Mouse (Mus musculus) MEL (cell line): ENCODE measurements at regions not wholly inside any gene's neighbourhood (a gene's known extent, or its start where the extent isn't known, plus 50 kb on each side); places are given as distances from the start of the nearest gene placed in this dataset.

Experiments
- DNase-seq: peaks from one replicate; pipeline ENCODE4 v3.0.0; 2011; ENCODE audit warnings: low read depth, low spot score
- H3K27ac ChIP-seq: 2 replicates; pipeline ENCODE4 v1.5.1; 2012; ENCODE audit warnings: low read depth, mild to moderate bottlenecking, control low read depth, low read length, moderate library complexity; ENCODE audit not compliant: control insufficient read depth
- H3K27me3 ChIP-seq, 2 experiments: fragments of 150-350 bp in 1 of 2; sonication (generic) in 1 of 2; 2 replicates each; pipeline ENCODE4 v1.6.1; 2012; ENCODE audit warnings: low read length in 2 of 2, mild to moderate bottlenecking in 2 of 2, improper control_type of control experiment in 1 of 2, moderate library complexity in 1 of 2; ENCODE audit not compliant: insufficient read depth in 2 of 2, control insufficient read depth in 1 of 2
- H3K36me3 ChIP-seq, 2 experiments: 2 replicates each; pipeline ENCODE4 v1.6.1; 2012 to 2014; ENCODE audit warnings: low read length in 2 of 2, improper control_type of control experiment in 1 of 2, inconsistent platforms in 1 of 2, mild to moderate bottlenecking in 1 of 2; ENCODE audit not compliant: insufficient read depth in 2 of 2, control insufficient read depth in 1 of 2
- H3K4me1 ChIP-seq, 2 experiments: fragments of 150-350 bp in 1 of 2; sonication (generic) in 1 of 2; 2 replicates each; pipeline ENCODE4 v1.6.1; 2012; ENCODE audit warnings: low read length in 2 of 2, improper control_type of control experiment in 1 of 2, mild to moderate bottlenecking in 1 of 2; ENCODE audit not compliant: insufficient read depth in 2 of 2, control insufficient read depth in 1 of 2
- H3K4me3 ChIP-seq, 2 experiments: fragments of 150-350 bp in 1 of 2; sonication (generic) in 1 of 2; 2 replicates each; pipeline ENCODE4 v1.5.1; 2012; ENCODE audit warnings: low read depth in 2 of 2, low read length in 2 of 2, mild to moderate bottlenecking in 2 of 2, moderate library complexity in 2 of 2, control low read depth in 1 of 2, improper control_type of control experiment in 1 of 2; ENCODE audit not compliant: control insufficient read depth in 1 of 2, insufficient read depth in 1 of 2
- H3K79me2 ChIP-seq: 2 replicates; pipeline ENCODE4 v1.6.1; 2012; ENCODE audit warnings: mild to moderate bottlenecking, low read length, moderate library complexity; ENCODE audit not compliant: control insufficient read depth, poor library complexity, insufficient read depth
- H3K9ac ChIP-seq: 2 replicates; pipeline ENCODE4 v1.6.1; 2012; ENCODE audit warnings: low read depth, mild to moderate bottlenecking, control low read depth, low read length, moderate library complexity; ENCODE audit not compliant: control insufficient read depth, poor library complexity, severe bottlenecking
- H3K9me3 ChIP-seq: fragments of 150-350 bp; sonication (generic); replicated peaks from 2 replicates; pipeline ENCODE4 v1.6.1; 2012; ENCODE audit warnings: mild to moderate bottlenecking, low read length, improper control_type of control experiment, moderate library complexity; ENCODE audit not compliant: insufficient read depth
- BHLHE40 ChIP-seq: IDR thresholded peaks from 2 replicates; pipeline ENCODE4 v1.6.1; 2012; ENCODE audit warnings: low read depth, mild to moderate bottlenecking, inconsistent platforms, low read length, improper control_type of control experiment, borderline replicate concordance
- CHD1 ChIP-seq: IDR thresholded peaks from 2 replicates; pipeline ENCODE4 v1.6.1; 2012; ENCODE audit warnings: low read depth, mild to moderate bottlenecking, inconsistent platforms, low read length, improper control_type of control experiment
- E2F4 ChIP-seq: IDR thresholded peaks from 2 replicates; pipeline ENCODE4 v1.6.1; 2011; ENCODE audit warnings: low read depth, low read length, improper control_type of control experiment, borderline replicate concordance
- ETS1 ChIP-seq: IDR thresholded peaks from 2 replicates; pipeline ENCODE4 v1.6.1; 2012; ENCODE audit warnings: low read depth, mild to moderate bottlenecking, inconsistent platforms, low read length, improper control_type of control experiment, moderate library complexity
- HCFC1 ChIP-seq: IDR thresholded peaks from 2 replicates; pipeline ENCODE4 v1.6.1; 2012; ENCODE audit warnings: low read depth, mild to moderate bottlenecking, inconsistent platforms, low read length, improper control_type of control experiment, moderate library complexity
- JUND ChIP-seq: IDR thresholded peaks from 2 replicates; pipeline ENCODE4 v1.6.1; 2011; ENCODE audit warnings: low read depth, mild to moderate bottlenecking, improper control_type of control experiment, low read length
- KAT2A ChIP-seq: conservative IDR thresholded peaks from 2 replicates; pipeline ENCODE4 v1.6.1; 2012; ENCODE audit warnings: low read depth, low read length, improper control_type of control experiment, inconsistent platforms
- MXI1 ChIP-seq: IDR thresholded peaks from 2 replicates; pipeline ENCODE4 v1.6.1; 2011; ENCODE audit warnings: mild to moderate bottlenecking, low read depth, low read length, improper control_type of control experiment
- MYB ChIP-seq: IDR thresholded peaks from 2 replicates; pipeline ENCODE4 v1.6.1; 2011; ENCODE audit warnings: mild to moderate bottlenecking, low read depth, low read length, improper control_type of control experiment
- MYC ChIP-seq: IDR thresholded peaks from 2 replicates; pipeline ENCODE4 v1.6.1; 2011; ENCODE audit warnings: low read depth, mild to moderate bottlenecking, low read length, improper control_type of control experiment, moderate library complexity
- RAD21 ChIP-seq: IDR thresholded peaks from 2 replicates; pipeline ENCODE4 v1.6.1; 2011; ENCODE audit warnings: mild to moderate bottlenecking, low read depth, low read length, improper control_type of control experiment
- RCOR1 ChIP-seq: IDR thresholded peaks from 2 replicates; pipeline ENCODE4 v1.6.1; 2012; ENCODE audit warnings: low read depth, mild to moderate bottlenecking, inconsistent platforms, low read length, improper control_type of control experiment
- SIN3A ChIP-seq: IDR thresholded peaks from 2 replicates; pipeline ENCODE4 v1.6.1; 2012; ENCODE audit warnings: low read length, improper control_type of control experiment, inconsistent platforms
- TBP ChIP-seq: IDR thresholded peaks from 2 replicates; pipeline ENCODE4 v1.8.0; 2011; ENCODE audit warnings: low read depth, low read length, improper control_type of control experiment
- TCF12 ChIP-seq: IDR thresholded peaks from 2 replicates; pipeline ENCODE4 v1.6.1; 2014; ENCODE audit warnings: low read depth, mild to moderate bottlenecking, inconsistent platforms, low read length, improper control_type of control experiment, moderate library complexity
- USF1 ChIP-seq: IDR thresholded peaks from 2 replicates; pipeline ENCODE4 v1.6.1; 2014; ENCODE audit warnings: low read depth, mild to moderate bottlenecking, inconsistent platforms, low read length, improper control_type of control experiment, moderate library complexity
- USF2 ChIP-seq, 2 experiments: IDR thresholded peaks; 2 replicates each; pipeline ENCODE4 v1.6.1; 2011 to 2012; ENCODE audit warnings: improper control_type of control experiment in 2 of 2, low read length in 2 of 2, borderline replicate concordance in 1 of 2, inconsistent platforms in 1 of 2, low read depth in 1 of 2, mild to moderate bottlenecking in 1 of 2; ENCODE audit not compliant: insufficient read depth in 1 of 2
- ZKSCAN1 ChIP-seq: IDR thresholded peaks from 2 replicates; pipeline ENCODE4 v1.6.1; 2012; ENCODE audit warnings: low read depth, mild to moderate bottlenecking, inconsistent platforms, low read length, improper control_type of control experiment, moderate library complexity
- ZMIZ1 ChIP-seq: IDR thresholded peaks from 2 replicates; pipeline ENCODE4 v1.6.1; 2012; ENCODE audit warnings: low read depth, mild to moderate bottlenecking, inconsistent platforms, low read length, improper control_type of control experiment, moderate library complexity

DNA sequence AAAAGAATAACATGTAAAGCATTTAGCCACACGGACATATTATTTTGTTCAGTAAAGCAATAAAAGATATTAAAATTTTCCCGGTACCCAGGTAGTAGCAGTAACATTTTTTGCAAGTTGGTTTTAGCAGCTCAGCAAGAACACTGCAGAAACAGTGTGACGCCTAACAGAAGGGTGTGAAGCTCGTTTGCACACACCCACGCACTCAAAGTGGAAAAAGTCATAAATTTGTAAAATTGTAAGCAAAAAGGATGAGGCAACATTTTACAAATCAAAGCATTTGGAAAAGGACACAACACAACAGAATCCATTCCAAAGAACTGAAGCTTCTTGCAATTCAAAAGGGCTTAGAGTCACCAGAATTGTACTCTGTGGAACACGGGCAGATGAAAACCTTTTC, 1053.6 kb upstream of the Celf2 start:
- no peak overlapping the region for H3K9ac ChIP-seq
- no peak overlapping the region for H3K4me3 ChIP-seq
- DNase-seq: no peak
- TF ChIP-seq RCOR1: no peak
- no peak for TF ChIP-seq CHD1
- no peak for TF ChIP-seq MYB
- TF ChIP-seq RAD21: no peak
- no peak for TF ChIP-seq ETS1
- TF ChIP-seq TCF12: no peak
- no peak for TF ChIP-seq MXI1
- no peak for TF ChIP-seq USF1
- H3K9me3 ChIP-seq: no peaks in the 10 kb centered on the region
- H3K27ac ChIP-seq: no peak overlapping the region
- no peaks in the 10 kb centered on the region for H3K79me2 ChIP-seq
- no peaks in the 10 kb centered on the region for H3K36me3 ChIP-seq
- H3K4me1 ChIP-seq: no peaks in the 10 kb centered on the region
- no peaks in the 10 kb centered on the region for H3K27me3 ChIP-seq

DNA sequence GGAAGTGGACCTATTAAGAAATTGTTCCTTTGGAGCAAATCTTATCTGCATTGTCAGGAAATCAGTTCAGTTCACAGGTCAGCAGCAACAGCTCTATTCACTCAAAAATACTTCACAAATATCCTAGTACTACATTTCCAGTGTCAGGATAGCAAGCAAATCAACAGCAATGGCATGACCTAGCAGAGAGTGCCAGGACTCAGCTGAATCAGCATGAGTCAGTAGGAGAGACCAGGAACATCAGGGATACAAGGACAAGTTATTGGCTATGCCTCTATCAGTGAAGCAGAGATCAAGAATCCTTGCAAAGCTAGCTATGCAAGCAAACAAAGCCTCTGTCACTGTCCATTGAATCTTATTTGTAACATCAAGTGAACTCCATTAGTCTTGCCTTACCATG, 1036.8 kb upstream of the Celf2 start:
- Histone ChIP-seq H3K27ac (no peak overlapping the region), H3K36me3 (no peaks in the 10 kb centered on the region), H3K9ac (no peak overlapping the region), H3K9me3 (no peaks in the 10 kb centered on the region), H3K79me2 (no peaks in the 10 kb centered on the region), H3K4me3 (no peak overlapping the region)
- DNase-seq: no peak
- TF ChIP-seq TBP (no peak), RAD21 (no peak), MXI1 (no peak), USF1 (no peak), MYC (no peak), TCF12 (no peak), JUND (no peak), HCFC1 (no peak), E2F4 (no peak), USF2 (IDR thresholded peaks at IDR 0.05; ENCODE audit: borderline replicate concordance in 1 of 2, insufficient read depth in 1 of 2, low read depth in 1 of 2, low read length in 2 of 2) (no peak), ETS1 (no peak), BHLHE40 (no peak), MYB (no peak), SIN3A (no peak), KAT2A (no peak), ZKSCAN1 (no peak), ZMIZ1 (no peak)
- TF ChIP-seq, all 39 proteins: peak for 0
- no peaks in the 10 kb centered on the region for H3K27me3 ChIP-seq
- H3K4me1 ChIP-seq: no peaks in the 10 kb centered on the region
